Mouse (Mus musculus) thymus, postnatal 14 days (tissue): ENCODE results near the gene Bok.

Experiments used
- DNase-seq: peaks from one replicate; pipeline ENCODE4 v3.0.0; 2021

The Bok gene

DNA sequence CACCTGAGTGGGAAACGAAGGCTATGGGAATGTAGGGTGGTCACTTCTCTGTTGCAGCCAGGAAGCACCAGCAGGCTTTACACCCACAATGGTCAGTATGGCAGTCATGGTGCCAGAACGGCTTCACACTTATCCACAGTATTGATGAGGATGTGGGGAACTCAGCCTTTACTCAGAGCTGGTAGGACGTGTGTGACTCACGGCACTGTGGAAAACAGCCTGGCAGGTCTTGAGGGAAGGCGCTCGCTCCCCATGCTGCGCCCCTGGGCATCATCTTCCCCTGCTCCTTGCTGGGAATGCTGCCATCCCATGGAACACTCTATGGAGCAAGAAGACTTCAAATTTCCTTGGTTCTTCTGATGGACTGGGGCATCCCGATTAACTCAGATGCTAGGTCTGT lies 5.6 kb downstream of the Bok start:
- no peak for DNase-seq

DNA sequence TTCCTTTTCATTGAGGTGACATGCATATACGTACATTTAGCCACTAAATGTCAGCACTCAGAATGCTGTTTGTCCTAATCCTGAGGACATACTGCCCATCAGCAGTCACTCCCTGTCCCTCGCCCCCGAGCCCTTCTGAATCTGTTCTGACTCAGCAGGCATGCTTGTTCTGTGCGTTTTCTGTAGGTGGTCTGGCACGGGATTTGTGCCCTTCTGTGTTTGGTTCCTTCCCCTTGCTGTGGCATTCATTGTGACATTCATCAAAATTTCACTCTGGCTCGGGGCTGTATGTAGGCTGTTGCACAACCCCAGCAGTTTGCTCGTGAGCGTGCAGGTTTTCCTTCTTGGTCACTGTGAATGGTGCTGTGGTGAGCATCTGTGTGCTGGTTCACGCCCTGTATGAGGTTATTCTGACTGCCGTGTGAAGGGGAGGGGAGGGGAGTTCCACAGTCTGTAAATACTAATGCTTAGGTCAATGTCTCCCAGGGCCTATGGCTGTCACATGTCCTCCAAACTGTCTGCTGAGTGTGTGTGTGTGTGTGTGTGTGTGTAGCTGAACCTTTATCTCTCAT lies 6.4 kb downstream of the Bok start:
- no peak for DNase-seq

DNA sequence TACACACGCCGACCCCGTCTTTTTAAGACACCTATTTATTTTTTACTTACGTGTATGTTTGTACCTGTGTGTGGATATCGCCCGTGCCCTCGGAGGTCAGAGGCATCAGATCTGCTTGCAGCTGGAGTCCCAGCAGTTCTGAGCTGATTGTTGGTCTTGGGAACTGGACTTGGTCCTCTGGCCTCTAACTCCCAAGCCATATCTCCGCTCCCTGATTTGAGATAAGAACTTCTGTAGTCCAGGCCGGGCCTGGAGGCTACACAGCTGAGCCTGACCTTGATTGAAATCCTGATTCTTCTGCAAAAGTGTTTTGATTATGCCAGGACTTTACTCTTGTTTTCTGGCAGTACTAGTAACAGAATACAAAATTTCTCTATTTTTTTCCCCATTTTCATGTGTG lies 7.3 kb downstream of the Bok start:
- no peak for DNase-seq

DNA sequence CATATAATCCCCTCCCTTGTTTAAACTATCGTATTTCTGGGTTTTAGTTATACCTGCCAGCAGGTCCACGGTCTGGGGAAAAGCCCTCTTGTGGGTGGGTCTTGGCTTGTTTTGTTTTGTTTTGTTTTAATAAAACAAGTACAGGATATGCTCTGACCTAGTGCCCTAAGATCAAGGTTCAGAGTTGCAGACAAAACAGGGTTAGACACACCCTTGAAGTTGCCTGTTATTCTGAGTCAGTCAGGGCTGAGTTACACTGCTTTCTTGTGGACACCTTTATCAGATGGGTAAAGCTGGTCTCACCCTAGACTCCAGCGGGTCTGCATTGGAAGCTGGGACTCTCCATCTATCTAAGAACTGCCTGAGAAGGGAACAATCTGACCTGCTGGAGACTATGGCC lies 8.0 kb downstream of the Bok start:
- no peak for DNase-seq

DNA sequence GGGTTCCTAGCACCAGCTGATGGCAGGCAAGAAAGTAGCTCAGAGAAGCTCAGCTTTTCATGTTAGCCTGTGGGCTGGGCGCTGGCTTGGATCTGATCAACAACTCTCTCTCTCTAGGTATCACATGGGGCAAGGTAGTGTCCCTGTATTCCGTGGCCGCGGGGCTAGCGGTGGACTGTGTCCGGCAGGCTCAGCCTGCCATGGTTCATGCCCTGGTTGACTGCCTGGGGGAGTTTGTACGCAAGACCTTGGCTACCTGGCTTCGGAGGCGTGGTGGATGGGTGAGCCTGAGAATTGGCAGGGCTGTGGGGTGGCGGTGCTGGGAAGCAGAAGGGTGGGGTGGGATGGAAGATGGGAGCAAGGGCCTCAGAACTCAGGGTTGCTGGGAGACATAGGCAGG lies 8.5 kb downstream of the Bok start:
- DNase-seq = no peak

DNA sequence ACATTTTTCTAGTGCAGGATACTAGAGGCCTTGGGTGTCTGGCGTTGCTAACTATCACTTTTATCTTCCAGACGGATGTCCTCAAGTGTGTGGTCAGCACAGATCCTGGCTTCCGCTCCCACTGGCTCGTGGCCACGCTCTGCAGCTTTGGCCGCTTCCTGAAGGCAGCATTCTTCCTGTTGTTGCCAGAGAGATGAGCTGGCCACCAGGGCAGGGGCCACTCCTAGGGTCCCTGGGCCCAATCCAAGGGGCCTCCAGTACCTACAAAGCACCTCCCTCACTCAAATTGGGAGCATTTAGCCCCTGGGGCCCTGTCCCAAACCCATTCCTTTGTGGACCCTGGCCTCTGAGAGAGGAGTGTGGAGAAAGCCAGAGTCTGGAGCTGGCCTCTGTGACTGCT lies 9.5 kb downstream of the Bok start:
- DNase-seq = no peak

DNA sequence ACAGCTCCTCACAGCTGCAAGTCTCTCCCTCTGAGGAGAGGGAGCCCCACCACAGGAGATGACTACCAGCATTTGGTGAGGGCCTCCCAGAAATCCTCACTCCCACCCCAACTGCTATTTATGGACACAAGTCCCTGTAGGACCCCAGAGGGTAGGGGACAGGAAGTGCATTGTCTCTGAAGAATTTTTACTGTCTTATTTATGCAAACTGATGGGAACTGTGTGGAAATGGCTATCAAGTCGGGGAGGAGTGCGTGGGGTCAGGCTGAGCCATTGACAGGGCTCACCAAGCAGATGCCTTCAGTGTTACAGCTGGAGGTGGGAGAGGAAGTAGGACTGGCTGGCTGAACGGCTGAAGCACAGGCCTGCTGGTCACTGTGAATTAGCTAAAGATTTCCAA lies 11.9 kb downstream of the Bok start:
- DNase-seq = no peak

DNA sequence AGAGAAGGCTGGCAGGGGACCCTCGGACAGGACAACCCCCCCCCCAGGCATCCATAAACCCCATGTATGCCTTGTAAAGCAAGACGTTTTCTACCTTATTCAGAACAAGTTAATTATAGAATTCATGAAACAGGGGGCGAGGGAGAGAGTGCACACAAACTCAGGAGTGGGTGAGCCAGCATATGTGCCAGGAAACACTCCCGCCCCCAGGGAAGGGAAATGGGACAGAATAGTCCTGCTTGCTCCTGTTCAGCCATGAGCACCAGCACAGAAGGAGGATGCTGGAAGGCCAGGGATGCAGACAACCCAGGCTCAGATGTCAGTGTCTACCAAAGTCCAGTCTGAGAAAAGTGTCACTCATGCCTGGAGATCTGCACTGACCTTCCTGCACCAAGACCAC lies 13.7 kb downstream of the Bok start:
- DNase-seq = no peak

DNA sequence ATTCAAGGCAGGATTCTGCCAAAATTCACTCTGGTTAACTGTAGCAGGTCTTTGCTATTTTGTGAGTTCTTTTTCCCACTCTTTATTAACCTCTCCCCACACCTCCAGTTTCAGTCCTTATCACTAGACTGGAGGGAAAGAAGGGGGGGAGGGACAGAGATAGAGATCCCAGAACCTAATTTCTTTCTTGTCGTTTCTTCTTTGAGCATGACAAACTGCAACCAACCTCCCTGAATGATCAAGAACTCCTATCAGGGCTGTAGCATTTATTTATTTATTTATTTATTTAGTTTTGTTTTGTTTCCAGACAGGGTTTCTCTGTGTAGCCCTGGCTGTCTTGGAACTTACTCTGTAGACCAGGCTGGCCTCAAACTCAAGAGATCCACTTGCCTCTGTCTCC lies 16.6 kb downstream of the Bok start:
- DNase-seq = no peak

DNA sequence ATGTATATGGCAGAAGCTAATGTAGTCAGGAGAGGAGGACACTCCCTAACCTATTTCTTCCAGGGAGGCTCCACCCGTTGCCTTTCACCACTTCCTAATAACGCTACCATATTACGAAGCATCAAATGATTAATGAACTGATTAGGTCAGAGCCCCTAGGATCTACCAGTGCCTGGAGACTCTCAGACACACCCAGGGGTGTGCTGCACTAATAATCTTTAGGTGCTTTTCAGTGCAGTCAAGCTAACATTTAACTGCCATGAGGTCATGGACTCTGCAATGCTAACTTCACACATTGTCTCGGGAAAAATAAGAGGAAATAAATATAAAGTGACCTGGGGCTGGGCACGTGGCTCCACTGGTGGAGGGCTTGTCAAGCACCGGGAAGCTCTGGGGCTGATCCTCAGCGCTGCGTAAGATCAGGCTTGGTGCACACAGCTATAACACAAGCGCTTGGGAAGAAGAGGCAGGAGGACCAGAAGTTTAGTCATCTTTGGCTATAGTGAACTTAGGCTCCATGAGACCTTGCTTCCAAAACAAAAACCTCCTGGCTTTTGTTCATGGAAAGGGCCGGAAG lies 18.1 kb downstream of the Bok start:
- DNase-seq = no peak

DNA sequence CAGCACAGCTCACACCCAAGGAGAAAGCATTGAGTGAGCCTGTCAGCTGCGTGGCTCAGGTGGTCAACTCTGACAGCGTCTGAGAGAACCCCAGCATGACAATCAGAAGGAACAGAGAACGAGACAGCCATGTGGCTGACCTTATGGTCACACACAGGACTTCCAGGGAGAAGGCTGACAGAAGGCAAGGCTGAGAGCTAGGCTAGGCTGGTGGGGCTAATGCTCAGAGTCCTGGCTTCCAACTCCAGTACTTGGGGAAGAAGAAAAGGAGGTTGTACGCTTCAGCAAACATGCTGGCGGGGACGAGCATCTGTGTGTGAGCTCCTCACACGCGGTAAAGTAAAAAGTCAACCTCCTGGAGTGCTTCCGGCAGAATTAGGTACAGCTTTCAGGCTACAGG lies 18.9 kb downstream of the Bok start:
- DNase-seq = no peak

DNA sequence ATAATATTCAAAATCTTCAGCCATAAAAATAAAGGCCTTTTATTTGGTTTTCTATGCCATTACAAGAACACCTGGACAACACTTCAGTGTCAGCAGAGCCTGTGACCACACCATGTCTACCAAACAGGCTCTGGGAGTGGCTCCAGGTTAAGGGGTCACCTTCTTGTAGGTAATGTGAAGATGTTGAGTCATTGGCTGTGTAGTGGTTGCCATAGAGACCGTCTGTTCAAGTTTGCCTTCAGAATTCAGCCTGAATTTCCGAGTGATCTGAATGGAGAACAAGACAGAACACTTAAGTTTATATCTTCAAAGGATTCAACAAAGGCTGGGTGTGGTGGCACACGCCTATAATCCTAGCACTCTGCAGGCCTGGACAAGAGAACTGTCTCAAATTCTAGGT lies 19.9 kb downstream of the Bok start:
- DNase-seq = no peak

DNA sequence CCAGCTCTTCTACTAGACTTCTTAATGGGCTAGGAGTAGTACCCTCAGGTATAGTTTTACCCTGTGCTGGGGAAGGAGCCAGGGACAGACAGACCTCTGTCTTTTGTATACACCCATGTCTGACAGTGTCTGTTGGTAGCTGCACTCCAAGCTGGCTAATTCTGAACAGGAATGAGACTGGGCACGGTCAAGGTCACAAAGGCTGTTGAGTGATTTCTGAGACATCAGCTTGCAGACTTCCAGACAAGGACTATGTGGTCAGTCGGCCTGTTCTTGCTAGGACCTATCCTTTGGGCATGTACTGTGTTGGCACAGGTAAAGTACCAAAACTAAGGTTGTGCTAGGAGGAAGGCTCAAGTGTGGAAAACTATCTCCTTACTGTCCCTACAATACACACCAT lies 30.7 kb downstream of the Bok start:
- no peak for DNase-seq

DNA sequence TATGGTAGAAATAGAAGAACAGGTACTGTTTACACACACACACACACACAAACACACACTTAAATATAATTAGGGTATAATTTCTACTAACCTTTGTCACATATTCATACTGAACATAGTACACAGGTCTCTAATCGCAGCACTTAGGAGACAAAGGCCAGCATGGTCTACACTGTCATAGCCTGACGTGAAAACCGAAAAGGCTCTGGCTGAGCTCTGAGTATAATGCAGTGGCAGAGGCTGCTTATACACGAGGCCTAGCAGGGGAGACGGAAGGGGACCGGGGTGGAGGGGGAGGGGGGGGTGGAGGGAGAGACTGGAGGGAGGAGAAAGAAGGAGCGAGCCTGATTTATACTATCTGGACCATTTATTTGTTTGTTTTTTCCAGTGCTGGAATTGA lies 36.1 kb downstream of the Bok start:
- DNase-seq = no peak

DNA sequence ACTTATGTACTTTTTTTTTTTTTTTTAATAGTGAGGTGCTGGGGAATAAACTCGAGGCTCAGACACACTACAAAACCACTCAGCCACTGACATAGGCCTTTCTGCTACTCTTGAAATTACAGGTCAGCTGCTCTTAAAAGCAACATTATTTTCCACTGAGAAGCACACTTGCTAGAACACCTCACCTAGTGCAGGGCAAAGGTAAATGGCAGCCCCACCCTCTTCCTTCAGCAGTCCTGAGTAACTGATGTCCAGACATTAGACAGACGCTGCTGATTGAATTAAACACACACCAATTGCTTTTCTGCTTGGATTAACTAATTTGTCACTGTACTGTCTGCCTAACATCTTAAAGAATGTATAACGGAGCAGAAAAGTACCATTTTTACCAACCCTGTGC lies 39.2 kb downstream of the Bok start:
- no peak for DNase-seq

DNA sequence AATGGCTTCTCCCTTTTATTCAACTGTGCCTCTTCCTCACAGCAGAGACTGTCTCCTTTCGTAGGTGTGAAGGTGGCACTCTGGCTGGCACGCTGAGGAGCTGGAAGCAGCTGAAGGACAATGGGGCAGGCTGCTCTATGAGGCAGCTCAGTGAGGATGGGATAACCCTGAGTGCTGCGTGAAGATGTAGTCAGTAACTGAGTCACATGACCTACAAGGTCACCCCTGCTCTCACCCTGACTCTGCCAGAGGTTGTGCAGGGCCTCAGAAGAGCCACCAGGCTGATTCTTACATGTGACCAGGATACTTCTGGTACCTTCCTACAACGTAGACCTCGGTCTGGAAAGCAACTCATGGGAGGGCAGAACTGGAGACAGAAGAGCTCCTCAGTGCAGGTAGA lies 40.2 kb downstream of the Bok start:
- DNase-seq = no peak

DNA sequence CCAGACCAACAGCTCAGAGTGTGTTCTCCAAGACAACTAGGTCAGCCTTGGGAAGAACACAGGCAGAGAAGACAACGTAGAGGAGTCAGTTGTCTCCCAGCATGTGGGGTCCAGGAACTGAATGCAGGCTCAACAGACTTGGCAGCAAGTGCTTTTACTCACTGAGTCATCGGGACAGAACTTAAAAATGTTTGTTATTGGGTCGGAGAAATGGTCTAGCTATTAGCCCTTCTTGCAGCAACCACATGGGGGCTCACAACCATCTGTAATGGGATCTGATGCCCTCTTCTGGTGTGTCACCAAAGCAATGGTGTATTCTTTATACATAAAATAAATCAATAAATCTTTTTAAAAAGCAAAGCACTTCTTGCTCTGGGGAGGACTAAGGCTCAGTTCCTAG lies 40.7 kb downstream of the Bok start:
- DNase-seq = no peak

DNA sequence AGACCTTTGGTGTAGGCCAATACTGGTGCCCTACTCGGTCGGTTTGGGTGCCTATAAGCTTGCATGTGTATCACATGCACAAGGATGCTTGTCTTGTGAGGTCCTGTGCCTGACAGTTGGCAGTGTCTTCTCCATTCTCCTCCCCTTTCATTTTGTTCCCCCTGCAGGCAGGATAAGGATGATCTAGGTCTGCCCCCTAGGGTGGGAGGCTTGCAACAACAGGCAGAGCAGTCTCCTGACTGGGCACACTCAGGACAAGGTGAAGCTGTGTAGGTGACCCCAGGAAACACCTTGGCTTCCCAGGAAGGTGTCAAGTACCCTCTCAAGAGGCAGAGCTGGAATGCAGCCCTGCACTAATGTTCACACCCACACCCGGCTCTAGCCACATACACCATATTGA lies 41.5 kb downstream of the Bok start:
- peak; percentile 62 for DNase-seq

DNA sequence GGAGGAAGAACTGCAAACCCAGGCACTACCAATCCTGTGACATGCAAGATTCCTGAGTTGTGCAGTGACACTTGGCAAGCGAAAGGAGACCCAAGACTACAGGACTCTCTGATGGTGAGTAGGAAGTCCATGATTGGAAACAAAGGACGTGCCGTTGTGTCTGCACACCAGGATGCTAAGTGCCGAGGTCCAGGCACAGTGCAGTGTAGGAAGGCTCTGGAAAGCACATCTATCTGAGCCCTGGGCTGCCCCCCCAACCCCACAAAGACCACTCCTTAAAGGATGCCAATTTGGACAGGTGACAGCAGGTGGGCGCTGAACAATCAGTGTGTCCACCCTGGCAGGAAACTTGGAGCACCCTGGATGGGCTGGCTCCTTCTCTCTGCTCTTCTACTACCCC lies 45.6 kb downstream of the Bok start:
- DNase-seq = no peak

DNA sequence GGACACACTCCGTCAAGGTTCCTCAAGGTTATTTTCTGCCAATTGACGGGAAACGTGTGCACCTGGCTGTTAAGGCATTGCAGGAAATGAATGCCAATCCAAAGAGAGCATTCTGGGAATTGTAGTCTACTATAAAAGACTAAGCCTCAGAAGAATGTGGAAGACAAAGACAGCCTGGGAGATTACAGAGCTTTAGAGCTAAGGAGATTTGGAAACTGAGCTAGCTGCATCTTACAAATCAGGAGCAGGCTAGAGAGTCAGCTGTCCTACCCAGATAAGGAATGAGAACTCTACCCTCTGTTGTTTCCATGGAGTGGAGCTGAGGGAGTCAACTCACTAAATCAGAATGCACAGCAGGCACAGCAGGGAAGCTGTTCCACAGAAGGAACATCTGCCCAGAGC lies 46.4 kb downstream of the Bok start:
- no peak for DNase-seq

DNA sequence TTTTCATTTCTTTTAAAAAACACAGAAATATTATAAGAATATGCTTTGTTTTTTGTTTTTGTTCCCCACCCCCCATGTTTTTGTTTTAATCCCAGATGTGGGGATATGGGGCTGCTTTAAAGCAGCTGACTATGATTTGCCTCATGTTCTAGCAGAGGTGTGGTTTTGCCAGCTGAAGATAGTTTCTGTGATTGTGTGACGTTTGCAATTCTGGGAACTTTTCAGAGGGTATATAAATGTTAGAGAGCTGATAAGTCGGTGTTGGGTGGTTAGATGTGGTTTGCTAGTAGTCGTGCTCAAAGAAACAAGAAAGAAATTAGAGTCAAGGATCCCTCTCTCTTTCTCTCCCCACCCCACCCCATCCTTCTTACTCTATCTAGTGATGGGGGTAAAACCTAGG lies 50.4 kb downstream of the Bok start:
- DNase-seq = no peak

DNA sequence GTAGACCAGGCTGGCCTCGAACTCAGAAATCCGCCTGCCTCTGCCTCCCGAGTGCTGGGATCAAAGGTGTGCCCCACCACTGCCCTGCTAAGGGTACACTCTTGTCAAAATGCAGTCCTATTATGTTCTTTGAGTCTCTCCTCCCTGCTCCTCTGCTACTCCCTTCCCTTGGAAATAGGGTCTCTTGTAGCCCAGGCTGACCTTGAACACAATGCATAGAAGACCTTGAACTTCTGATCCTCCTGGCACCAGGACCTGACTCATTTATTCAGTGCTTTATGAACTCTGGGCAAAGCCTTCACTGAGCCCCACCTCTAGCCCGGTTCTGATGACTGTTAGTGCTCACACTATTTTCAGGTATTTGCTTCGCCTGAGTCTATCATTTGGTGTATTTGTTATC lies 52.3 kb downstream of the Bok start:
- no peak for DNase-seq

DNA sequence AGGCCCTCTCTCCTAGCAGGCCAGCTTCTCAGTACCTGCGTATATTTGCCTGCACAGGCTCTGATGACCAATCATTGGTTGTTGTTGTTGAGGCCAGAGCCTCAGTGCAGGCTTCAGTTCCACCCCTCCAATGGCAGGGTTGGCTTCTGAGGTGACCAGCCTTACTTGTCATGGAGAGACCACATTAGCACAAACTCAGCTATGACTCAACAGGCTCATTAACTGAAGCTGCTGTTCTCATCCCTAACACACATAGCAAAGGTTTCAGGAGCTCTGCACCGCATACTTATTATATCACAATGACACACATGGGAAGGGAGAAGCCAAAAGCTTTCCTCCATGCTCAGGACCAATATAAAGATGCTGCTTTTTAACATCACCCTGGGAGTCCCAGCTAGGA lies 55.2 kb downstream of the Bok start:
- DNase-seq = no peak

DNA sequence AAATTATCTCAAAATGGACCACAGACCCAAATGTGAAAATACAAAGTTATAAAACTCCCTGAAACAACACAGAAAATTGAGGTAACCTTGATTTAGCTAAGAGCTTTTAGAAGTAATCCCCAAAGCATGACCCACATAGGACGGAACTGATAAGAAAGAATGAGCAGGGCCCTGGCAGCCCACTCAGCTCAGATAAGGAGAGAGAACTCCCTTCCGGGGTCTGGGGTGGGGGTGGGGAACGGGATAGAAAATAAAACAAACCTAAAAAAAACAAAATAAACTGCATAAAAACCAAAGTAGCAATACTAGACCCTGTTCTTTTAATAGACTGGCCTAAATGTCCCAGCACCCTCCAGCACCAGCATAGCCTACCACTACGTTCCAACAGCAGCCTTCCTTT lies 56.5 kb downstream of the Bok start:
- DNase-seq = no peak

DNA sequence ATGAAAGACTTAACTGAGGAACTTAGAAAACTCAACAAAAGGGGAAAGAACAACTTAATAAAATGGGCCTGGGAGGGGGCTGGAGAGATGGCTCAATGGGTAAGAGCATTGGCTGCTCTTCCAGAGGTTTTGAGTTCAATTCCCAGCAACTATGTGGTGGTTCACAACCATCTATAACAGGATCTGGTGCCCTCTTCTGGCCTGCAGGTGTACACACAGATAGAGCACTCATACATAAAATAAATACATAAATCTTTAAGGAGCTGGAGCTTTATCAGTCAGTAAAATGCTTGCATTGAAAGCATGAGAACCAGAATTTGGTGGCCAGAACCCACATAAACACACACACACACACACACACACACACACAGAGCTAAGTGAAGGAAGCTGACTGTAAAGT lies 57.5 kb downstream of the Bok start:
- peak; percentile 21 for DNase-seq
